Mouse (Mus musculus) C2C12 (cell line): Measurements from ENCODE around the gene Kdm1a.

Experiments used
- CEBPB ChIP-seq: IDR thresholded peaks from one replicate; pipeline ENCODE4 v1.6.1; 2011; ENCODE audit warnings: low read depth, mild to moderate bottlenecking, control low read depth, moderate library complexity
- CTCF ChIP-seq: IDR thresholded peaks from one replicate; pipeline ENCODE4 v1.5.1; 2011; ENCODE audit not compliant: control insufficient read depth, insufficient read depth, insufficient read length
- FOSL1 ChIP-seq: IDR thresholded peaks from one replicate; pipeline ENCODE4 v1.8.0; 2011; ENCODE audit warnings: mild to moderate bottlenecking, low read length; ENCODE audit not compliant: poor library complexity, insufficient read depth, severe bottlenecking
- MAX ChIP-seq: IDR thresholded peaks from one replicate; pipeline ENCODE4 v1.6.1; 2011; ENCODE audit warnings: mild to moderate bottlenecking, control low read depth
- MYOD1 ChIP-seq: IDR thresholded peaks from one replicate; pipeline ENCODE4 v1.6.1; 2011; ENCODE audit warnings: low read depth; ENCODE audit not compliant: control insufficient read depth, insufficient read length
- MYOG ChIP-seq: IDR thresholded peaks from one replicate; pipeline ENCODE4 v1.6.1; 2011; ENCODE audit not compliant: control insufficient read depth, insufficient read length; ENCODE audit errors: extremely low read depth
- USF1 ChIP-seq: IDR thresholded peaks from one replicate; pipeline ENCODE4 v1.6.1; 2011; ENCODE audit warnings: low read depth, mild to moderate bottlenecking, control low read depth, moderate library complexity

DNA sequence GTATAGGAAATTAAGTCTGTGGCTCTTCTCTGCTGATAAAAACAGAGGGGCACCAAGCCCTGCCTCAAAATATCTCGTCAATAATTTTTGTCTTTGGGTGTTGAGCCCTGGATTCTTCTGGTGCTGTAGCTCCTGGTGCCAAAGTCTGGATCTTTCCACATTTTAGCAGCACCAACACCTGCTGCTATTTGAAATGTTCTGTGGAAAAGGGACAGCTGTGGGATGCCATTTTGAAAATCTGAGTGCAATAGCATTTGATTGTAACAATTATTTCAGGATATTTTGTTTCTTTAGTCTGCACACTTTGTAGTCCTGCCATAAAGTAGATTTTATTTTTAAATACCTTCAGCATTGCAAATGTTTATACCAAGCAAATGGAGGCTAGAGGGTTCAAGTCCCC lies 54.8 kb downstream of the Kdm1a start:
- TF ChIP-seq USF1 (no peak), CTCF (no peak), CEBPB (no peak), FOSL1 (no peak), MAX (no peak), MYOG (no peak), MYOD1 (no peak)
